Mouse (Mus musculus) R1 (cell line): Measurements from ENCODE around the gene Barhl1.

Source experiments
- DNase-seq: peaks from one replicate; pipeline ENCODE4 v3.0.0-alpha.2; 2018; ENCODE audit warnings: low read depth, low spot score

Gene Barhl1

DNA sequence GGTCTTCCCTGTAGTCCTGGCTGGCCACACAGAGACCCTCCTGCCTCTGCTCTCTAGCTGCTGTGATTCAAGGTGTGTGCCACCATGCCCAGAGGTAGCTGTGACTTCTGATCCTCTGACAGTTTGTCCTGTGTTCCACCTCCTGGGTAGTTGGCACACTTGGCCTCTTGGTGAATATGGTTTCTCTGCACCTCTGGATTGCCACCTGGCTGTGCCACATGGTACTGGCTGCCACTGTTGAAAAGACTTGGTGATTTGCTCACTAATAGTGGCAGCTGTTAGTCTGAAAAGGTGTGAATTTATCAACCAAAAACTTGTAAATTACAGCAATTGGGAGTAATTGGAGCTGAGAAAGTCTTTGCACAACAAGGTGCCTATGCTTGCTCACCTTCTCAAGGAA lies 52.6 kb downstream of the Barhl1 start:
- no peak for DNase-seq

DNA sequence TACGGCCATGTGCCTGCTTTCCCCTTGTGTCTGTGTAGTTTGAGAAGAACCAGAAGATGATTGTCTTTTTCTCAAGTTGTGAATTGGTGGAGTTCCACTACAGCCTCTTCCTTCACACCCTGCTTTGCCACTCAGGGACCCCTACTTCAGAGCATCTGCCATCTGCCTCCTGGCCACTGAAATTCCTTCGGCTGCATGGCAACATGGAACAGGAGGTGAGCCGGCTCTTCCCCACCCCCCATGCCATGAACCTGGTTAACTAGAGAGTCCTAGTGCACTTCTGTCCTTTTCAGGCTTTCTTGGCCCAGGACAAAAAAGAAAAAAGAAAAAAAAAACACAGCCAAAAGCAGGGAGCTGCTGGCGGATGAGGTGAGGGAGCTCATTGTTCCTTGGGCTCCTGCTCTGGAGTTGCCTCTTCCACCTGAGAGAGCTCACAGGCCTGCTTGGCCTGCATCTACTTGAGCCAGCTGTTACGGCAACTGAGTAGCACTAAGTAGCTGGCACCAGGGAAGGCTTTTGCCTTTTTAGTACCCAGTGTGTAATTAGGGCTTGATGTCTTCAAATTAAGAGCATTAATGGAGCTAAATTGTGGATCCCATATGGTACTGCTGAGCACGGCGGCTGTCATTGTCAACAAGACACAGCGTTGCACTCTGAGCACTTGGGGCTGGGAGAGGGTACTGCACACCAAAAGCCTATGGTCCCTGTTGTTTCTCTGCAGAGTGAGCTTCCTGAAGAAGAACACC lies 55.6 kb downstream of the Barhl1 start:
- DNase-seq = no peak

DNA sequence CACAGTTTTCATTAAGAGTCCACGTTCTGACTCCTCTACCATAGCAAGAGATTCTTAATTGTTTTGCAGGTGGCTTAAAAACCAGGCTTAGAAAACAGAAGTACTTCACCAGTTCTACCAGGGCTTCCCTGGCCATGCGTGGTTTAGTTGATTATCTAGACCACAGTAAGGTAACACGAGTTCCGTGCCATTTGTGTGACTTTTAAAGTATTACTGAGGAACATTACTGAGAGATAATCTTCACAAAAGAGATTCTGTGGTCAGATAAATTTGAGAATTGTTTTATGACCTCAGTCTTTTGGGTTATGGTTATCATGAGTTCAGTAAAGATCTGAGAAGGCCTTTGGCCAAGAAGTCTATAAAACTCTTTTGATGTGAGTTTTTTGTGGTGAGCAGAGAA lies 57.2 kb downstream of the Barhl1 start:
- no peak for DNase-seq
